Mouse (Mus musculus) small intestine, adult 2 months (tissue): ENCODE data around the gene B3gnt9.

Experiments
- CTCF ChIP-seq: fragments of 200-500 bp; IDR thresholded peaks from 2 replicates; pipeline ENCODE4 v1.5.1; 2012; ENCODE audit warnings: low read depth, mild to moderate bottlenecking, control low read depth, inconsistent platforms, low read length, moderate library complexity, mixed read lengths; ENCODE audit not compliant: insufficient replicate concordance, insufficient read length; ENCODE audit errors: extremely low read depth
- POLR2A ChIP-seq: fragments of 200-500 bp; IDR thresholded peaks from 2 replicates; pipeline ENCODE4 v1.6.1; 2012; ENCODE audit warnings: low read depth, mild to moderate bottlenecking, control low read depth, inconsistent platforms, low read length, moderate library complexity

DNA sequence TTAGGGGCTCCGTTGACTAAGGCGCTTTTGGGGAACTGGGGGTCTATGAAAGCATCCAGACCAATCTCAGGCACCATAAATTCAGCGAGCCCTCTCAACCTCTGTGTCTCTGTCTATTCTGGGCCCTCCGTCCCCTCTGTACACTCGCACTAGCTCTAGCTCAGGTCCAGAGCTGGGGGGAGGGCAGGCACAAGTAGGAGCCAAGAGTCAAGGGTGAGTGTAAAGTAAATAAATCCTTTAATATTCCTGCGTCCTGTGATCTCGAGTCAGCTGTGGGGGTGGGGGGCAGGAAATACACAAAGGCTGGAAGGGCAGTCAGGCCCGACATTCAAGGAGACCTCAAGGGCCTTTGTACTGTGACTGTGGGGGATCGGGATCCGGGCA, 14.1 kb upstream of the B3gnt9 start:
- TF ChIP-seq CTCF (no peak), POLR2A (no peak)
